Mouse (Mus musculus): ENCODE results near the gene Afap1.

DNA sequence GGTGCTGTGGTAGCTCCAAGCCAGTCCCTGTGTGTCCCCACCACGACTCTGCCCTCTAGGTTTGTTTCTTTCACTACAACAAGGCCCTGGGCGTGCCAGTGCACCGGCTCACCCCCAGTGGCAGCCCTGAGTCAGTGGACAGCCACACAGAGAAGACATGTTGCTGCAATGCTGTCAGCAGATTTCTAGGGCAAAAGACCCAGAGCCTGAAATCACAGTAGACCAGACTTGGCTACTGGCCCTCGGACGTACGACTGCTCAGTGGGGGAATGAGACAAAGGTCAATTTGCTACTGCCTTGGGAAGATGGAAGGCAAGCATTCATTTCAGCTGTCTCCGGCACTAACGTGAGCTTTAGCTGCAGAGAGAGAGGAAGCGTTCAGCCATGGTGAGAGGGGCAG is 10.7 kb upstream of the Afap1 start:
- no peak for TF ChIP-seq CTCF (IDR thresholded peaks at IDR 0.05)
- no peak for TF ChIP-seq POLR2A (IDR thresholded peaks at IDR 0.05; ENCODE audit: insufficient read depth, low read depth, low read length)
- no peak for TF ChIP-seq EP300 (IDR thresholded peaks at IDR 0.05; ENCODE audit: insufficient read depth, low read depth, low read length)

Measured in heart, adult 2 months (tissue).